Mouse (Mus musculus): ENCODE measurements around the gene Olfr743. TPM values are rescaled to one million over a fixed set of nuclear protein-coding genes. Genes with fewer than 3 reads are reported as not detected.
"Not testable (repeated sequence)": the region's sequence is repeated elsewhere in the genome, so short reads cannot be mapped to it uniquely, and the experiment has no call there.

The Olfr743 gene
- polyA plus RNA-seq (2015; fragmentation: Nextera tagmentation; extraction: Ambion mirVana) = not detected in 2 replicates

- Histone ChIP-seq H3K4me1 (no peaks in the 10 kb centered on the region), H3K9ac (replicated peaks) (no peak within 1 kb of the TSS), H3K36me3 (no peaks in the 10 kb centered on the region), H3K4me3 (no peak within 1 kb of the TSS), H3K27me3 (no peaks in the 10 kb centered on the region), H3K27ac (replicated peaks) (no peak within 1 kb of the TSS), H3K4me2 (replicated peaks) (no peak within 1 kb of the TSS), H3K9me3 (no peaks in the 10 kb centered on the region)
- ATAC-seq (replicated peaks) = no peak
Observed at GRCm38 (mm10) chr14:50521539-50521938, at the start of gene Olfr743. Gene Olfr743, plus strand, starts transcription at chr14:50521839.

- Histone ChIP-seq H3K4me3 (no peak within 1 kb of the TSS), H3K4me1 (no peaks in the 10 kb centered on the region), H3K27ac (replicated peaks) (no peak within 1 kb of the TSS), H3K9ac (replicated peaks) (no peak within 1 kb of the TSS), H3K9me3 (no peaks in the 10 kb centered on the region), H3K36me3 (no peaks in the 10 kb centered on the region), H3K4me2 (replicated peaks) (no peak within 1 kb of the TSS), H3K27me3 (no peaks in the 10 kb centered on the region)
- no peak for ATAC-seq (replicated peaks)
- WGBS = 74% methylated on average over 2 of the region's 2 CpGs
Observed at GRCm38 (mm10) chr14:50472438-50472837, 49.2 kb upstream of the Olfr743 start, which contains the start of gene Olfr741. Gene Olfr741, plus strand, starts transcription at chr14:50472738.

GRCm38 (mm10) chr14:50478406-50478805 lies 43.2 kb upstream of the Olfr743 start:
- H3K9ac ChIP-seq (replicated peaks) = no peak overlapping the region
- H3K27ac ChIP-seq (replicated peaks) = no peak overlapping the region
- H3K9me3 ChIP-seq = no peaks in the 10 kb centered on the region
- ATAC-seq (replicated peaks) = no peak
- H3K27me3 ChIP-seq = no peaks in the 10 kb centered on the region
- no peaks in the 10 kb centered on the region for H3K4me1 ChIP-seq
- no peak overlapping the region for H3K4me3 ChIP-seq
- H3K4me2 ChIP-seq (replicated peaks) = no peak overlapping the region
- H3K36me3 ChIP-seq = no peaks in the 10 kb centered on the region
- WGBS = 89% methylated on average over 2 of the region's 2 CpGs

GRCm38 (mm10) chr14:50503300-50503699 lies 18.3 kb upstream of the Olfr743 start, which contains the start of gene Olfr742:
Gene Olfr742, plus strand, starts transcription at chr14:50503600.
- H3K36me3 ChIP-seq = no peaks in the 10 kb centered on the region
- 66% methylated on average over 2 of the region's 2 CpGs for WGBS
- H3K4me2 ChIP-seq (replicated peaks) = no peak within 1 kb of the TSS
- no peak within 1 kb of the TSS for H3K4me3 ChIP-seq
- no peaks in the 10 kb centered on the region for H3K9me3 ChIP-seq
- no peak for ATAC-seq (replicated peaks)
- no peaks in the 10 kb centered on the region for H3K27me3 ChIP-seq
- H3K9ac ChIP-seq (replicated peaks) = no peak within 1 kb of the TSS
- no peaks in the 10 kb centered on the region for H3K4me1 ChIP-seq
- no peak within 1 kb of the TSS for H3K27ac ChIP-seq (replicated peaks)

GRCm38 (mm10) chr14:50552734-50553133 lies 31.1 kb downstream of the Olfr743 start:
- Histone ChIP-seq H3K4me2 (replicated peaks) (no peak overlapping the region), H3K4me3 (no peak overlapping the region), H3K9me3 (no peaks in the 10 kb centered on the region), H3K36me3 (no peaks in the 10 kb centered on the region), H3K27ac (replicated peaks) (no peak overlapping the region), H3K4me1 (no peaks in the 10 kb centered on the region), H3K9ac (replicated peaks) (no peak overlapping the region), H3K27me3 (no peaks in the 10 kb centered on the region)
- ATAC-seq (replicated peaks) = no peak
- 95% methylated on average over 2 of the region's 2 CpGs for WGBS

- H3K9me3 ChIP-seq; H3K4me3 ChIP-seq; H3K36me3 ChIP-seq; H3K9ac ChIP-seq (replicated peaks); H3K27me3 ChIP-seq; ATAC-seq (replicated peaks); H3K4me2 ChIP-seq (replicated peaks); H3K27ac ChIP-seq (replicated peaks); H3K4me1 ChIP-seq: not testable (repeated sequence)
- 54% methylated on average over 1 of the region's 1 CpGs for WGBS
Observed at GRCm38 (mm10) chr14:50573056-50573455, 51.4 kb downstream of the Olfr743 start.

Other genes with a start within 250 kb of the Olfr743 start
- not detected in 2 replicates for gene Olfr732, start 237.6 kb upstream of the Olfr743 start, polyA plus RNA-seq (2015; fragmentation: Nextera tagmentation; extraction: Ambion mirVana)
- gene Olfr733, start 220.3 kb upstream of the Olfr743 start, polyA plus RNA-seq (2015; fragmentation: Nextera tagmentation; extraction: Ambion mirVana) = not detected in 2 replicates
- not detected in 2 replicates for gene Olfr734, start 195.1 kb upstream of the Olfr743 start, polyA plus RNA-seq (2015; fragmentation: Nextera tagmentation; extraction: Ambion mirVana)
- not detected in 2 replicates for gene Olfr735, start 173.0 kb upstream of the Olfr743 start, polyA plus RNA-seq (2015; fragmentation: Nextera tagmentation; extraction: Ambion mirVana)
- not detected in 2 replicates for gene Tlr11, start 163.9 kb upstream of the Olfr743 start, polyA plus RNA-seq (2015; fragmentation: Nextera tagmentation; extraction: Ambion mirVana)
- gene Olfr736, start 140.7 kb upstream of the Olfr743 start, polyA plus RNA-seq (2015; fragmentation: Nextera tagmentation; extraction: Ambion mirVana) = not detected in 2 replicates
- not detected in 2 replicates for gene Olfr738, start 114.3 kb upstream of the Olfr743 start, polyA plus RNA-seq (2015; fragmentation: Nextera tagmentation; extraction: Ambion mirVana)
- not detected in 2 replicates for gene Olfr739, start 103.2 kb upstream of the Olfr743 start, polyA plus RNA-seq (2015; fragmentation: Nextera tagmentation; extraction: Ambion mirVana)
- gene Olfr740, start 76.3 kb upstream of the Olfr743 start, polyA plus RNA-seq (2015; fragmentation: Nextera tagmentation; extraction: Ambion mirVana) = not detected in 2 replicates
- gene Olfr741, start 49.1 kb upstream of the Olfr743 start, polyA plus RNA-seq (2015; fragmentation: Nextera tagmentation; extraction: Ambion mirVana) = not detected in 2 replicates
- gene Olfr742, start 18.2 kb upstream of the Olfr743 start, polyA plus RNA-seq (2015; fragmentation: Nextera tagmentation; extraction: Ambion mirVana) = not detected in 2 replicates
- gene Olfr744, start 93.0 kb downstream of the Olfr743 start, polyA plus RNA-seq (2015; fragmentation: Nextera tagmentation; extraction: Ambion mirVana) = not detected in 2 replicates
- gene Olfr745, start 117.5 kb downstream of the Olfr743 start, polyA plus RNA-seq (2015; fragmentation: Nextera tagmentation; extraction: Ambion mirVana) = not detected in 2 replicates
- gene Olfr746, start 125.2 kb downstream of the Olfr743 start, polyA plus RNA-seq (2015; fragmentation: Nextera tagmentation; extraction: Ambion mirVana) = not detected in 2 replicates
- not detected in 2 replicates for gene Olfr747, start 171.4 kb downstream of the Olfr743 start, polyA plus RNA-seq (2015; fragmentation: Nextera tagmentation; extraction: Ambion mirVana)
- not detected in 2 replicates for gene Olfr748, start 185.5 kb downstream of the Olfr743 start, polyA plus RNA-seq (2015; fragmentation: Nextera tagmentation; extraction: Ambion mirVana)
- not detected in 2 replicates for gene Olfr749, start 223.3 kb downstream of the Olfr743 start, polyA plus RNA-seq (2015; fragmentation: Nextera tagmentation; extraction: Ambion mirVana)